Mouse (Mus musculus) cerebellum, adult (tissue): ENCODE measurements around the gene Luzp1.
A peak's percentile ranks its signal among the peaks of the same experiment; 100 is the strongest.

Experiments
- ATAC-seq: cut with Nextera tagmentation; 2 replicates; pipeline ENCODE4 v1.9.2; 2017; ENCODE audit warnings: mild to moderate bottlenecking, moderate library complexity, mixed read lengths; ENCODE audit not compliant: insufficient number of reproducible peaks, low FRiP score, low TSS enrichment

Gene Luzp1

DNA sequence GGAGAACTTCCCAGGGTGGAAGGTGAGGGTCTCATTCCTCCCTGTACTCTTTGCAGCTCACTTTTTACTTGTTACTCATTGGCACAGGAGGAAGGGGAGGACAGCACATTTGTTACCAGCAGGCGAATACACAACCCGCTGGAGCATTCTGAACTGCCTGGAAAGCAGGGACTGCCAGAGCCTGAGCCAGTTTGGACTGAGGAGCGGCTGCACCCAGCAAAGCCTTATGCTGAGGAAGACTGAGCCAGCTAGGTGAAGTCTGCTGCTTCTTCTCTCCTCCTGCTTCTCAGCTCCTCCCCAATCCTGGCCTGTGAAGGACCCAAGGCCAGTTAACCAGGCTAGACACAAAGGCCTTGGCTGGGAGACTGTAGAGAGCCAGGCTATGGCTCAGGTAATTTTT, 75.6 kb downstream of the Luzp1 start:
- peak; percentile 61; the same call in 1 of the 2 replicates for ATAC-seq

DNA sequence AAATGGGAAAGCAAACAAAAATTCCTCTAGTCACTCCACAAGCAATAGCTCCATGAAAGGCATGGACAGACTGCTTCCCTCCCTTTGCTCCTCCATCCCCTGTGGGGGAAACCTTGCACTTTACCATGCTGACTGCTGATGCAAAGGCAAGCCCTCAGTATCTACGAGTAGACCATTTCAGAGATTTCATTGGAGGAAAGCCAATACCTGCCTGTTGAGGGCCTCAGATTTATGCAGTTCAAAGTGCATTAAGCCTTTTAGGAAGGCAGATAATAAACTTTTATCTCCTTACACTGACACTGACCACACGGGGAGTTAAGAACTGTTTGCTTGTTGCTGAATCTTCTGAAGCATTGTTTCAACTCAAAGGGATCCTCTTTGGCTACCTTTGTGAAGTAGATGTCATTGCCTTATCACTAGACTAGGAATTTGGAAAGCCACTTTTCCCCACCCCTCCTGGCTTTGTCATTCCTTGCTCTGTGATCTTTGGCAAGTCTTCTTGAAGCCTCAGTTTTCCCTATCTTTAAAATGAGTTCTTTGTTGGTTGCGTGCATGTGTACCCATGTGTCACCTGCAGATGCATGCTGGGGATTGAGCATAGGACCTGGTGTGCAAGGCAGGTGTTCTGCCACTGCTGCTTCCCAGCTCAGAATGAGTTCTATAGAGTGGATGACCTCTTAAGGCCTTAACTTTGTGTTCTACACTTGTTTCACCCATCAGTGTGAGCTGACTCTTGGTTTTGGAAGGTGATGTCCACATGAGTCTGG, 76.9 kb downstream of the Luzp1 start:
- ATAC-seq: no peak

DNA sequence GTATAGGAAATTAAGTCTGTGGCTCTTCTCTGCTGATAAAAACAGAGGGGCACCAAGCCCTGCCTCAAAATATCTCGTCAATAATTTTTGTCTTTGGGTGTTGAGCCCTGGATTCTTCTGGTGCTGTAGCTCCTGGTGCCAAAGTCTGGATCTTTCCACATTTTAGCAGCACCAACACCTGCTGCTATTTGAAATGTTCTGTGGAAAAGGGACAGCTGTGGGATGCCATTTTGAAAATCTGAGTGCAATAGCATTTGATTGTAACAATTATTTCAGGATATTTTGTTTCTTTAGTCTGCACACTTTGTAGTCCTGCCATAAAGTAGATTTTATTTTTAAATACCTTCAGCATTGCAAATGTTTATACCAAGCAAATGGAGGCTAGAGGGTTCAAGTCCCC, 78.2 kb downstream of the Luzp1 start:
- no peak for ATAC-seq

DNA sequence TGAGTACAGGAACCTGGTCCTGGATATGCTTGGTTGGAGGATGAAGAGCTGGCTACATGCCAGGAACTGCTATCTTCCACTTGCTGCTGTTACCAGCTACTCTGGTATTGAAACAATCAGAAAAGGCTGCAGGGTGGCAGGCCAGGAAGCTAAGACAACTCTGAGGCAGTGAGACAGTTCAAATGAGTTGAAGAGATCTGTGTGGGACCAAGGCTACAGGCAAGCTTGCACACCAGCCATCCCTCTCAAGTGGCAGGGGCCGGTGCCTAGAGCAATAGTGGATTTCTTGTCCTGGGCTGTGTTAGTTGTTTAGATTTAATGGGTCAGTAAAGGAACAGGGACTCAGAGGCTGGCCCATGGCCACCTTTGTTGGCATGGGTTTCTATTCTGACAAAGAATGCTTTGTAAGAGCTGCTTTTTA, 78.8 kb downstream of the Luzp1 start:
- no peak for ATAC-seq

DNA sequence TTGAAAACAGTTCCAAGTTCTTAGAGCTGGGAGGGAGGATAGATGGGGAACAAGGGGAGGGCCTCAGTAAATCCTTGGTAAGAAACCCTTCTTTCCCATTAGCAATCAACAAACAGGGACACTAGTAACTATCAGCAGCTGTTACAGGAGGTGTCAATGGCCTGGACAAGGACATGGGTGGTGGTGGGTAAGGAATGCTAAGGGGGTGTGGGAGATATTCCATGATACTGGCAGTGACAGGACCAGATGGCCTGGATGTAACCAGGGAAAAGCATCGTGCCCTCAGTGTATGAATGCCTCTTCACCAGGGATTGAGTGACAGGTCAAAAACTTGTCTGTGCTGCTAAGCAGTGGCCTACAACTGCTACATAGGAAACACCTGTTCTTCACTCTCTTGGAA, 83.5 kb downstream of the Luzp1 start:
- no peak for ATAC-seq

DNA sequence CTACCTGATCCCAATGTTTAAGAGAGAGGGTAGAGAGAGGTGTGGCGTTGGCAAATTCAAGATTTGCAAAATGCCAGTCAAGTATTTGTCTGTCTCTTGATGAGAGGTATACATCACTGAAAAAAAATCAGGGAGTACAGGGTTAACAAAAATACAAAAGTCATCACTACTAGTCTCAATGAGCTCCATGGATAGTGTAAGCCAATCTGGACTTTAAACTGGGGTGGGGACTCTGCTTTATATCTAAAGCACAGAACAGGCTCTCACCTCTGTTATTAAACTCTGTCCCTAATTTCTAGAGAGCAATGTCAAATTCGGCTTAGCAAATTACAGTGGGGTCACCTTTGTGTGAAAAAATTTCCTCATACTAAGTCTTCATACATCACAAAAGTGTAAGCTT, 88.1 kb downstream of the Luzp1 start:
- ATAC-seq: no peak

DNA sequence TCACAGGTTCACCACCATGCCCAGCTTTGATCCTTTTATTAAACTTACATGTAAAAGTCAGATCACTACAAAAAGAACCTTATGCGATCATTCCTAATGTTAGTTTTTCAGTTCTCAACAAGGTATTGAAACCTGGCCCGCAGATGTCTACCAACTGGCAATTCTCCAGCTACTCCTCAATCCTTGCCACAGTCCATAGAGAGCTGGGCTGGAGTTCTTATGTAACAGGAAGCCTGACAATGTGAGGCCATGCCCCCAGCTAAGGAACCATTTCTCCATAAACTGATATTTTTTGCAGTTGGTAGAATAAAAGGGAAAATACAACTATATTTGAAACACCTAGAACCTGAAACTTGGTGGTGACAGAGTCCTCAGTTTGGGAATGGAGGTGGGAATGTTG, 90.1 kb downstream of the Luzp1 start:
- ATAC-seq: no peak

DNA sequence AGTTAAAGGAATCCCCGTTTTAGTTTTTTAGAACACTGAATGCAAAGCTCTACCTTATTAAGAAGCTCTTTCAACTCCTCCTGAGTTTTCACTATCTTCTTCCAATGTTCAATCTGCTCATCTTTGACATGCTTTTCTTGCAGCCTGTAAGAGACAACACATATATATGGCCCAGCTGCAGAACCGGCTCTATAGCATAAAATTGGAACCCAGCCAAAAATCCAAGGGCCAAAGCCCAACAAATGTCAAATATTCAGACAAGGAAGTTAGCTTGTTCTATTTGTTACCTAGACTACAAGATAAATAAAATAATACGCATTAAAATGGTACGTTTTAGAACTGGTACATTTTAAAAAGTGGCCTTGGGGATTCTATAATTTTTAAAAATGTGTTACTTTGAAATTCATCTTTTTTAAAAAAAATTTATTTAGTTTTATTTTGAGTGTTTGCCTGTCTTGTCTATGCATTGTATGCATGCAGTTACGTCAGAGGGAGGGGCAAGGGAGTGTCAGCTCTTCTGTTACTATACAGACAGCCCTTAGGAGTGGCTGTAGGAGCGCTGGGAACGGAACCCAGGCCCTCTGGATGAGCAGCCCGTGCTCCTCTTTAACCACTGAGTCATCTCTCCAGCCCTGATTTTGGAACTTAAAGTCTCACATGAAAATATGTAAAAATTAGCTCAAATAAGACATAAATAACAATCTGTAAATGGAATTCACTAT, 90.9 kb downstream of the Luzp1 start:
- ATAC-seq: no peak

DNA sequence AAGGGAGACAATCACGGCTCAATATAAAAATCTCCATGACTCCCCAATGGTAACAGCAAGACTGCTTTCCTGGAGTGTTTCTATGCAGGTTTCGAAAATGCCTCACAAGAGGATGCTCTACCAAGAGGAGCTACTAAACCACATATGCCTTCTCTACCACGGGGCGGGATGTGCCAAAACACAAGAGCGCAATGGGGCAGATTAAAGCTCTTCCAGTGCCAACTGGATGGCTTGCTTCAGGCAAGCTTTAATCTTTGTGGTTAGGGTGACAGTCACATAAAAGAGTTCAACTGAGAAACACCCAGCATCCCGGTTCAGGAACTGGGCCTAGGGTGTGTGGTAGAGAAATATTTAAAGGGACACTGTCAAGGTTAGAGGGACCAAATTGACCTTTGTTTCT, 93.2 kb downstream of the Luzp1 start:
- ATAC-seq: no peak

DNA sequence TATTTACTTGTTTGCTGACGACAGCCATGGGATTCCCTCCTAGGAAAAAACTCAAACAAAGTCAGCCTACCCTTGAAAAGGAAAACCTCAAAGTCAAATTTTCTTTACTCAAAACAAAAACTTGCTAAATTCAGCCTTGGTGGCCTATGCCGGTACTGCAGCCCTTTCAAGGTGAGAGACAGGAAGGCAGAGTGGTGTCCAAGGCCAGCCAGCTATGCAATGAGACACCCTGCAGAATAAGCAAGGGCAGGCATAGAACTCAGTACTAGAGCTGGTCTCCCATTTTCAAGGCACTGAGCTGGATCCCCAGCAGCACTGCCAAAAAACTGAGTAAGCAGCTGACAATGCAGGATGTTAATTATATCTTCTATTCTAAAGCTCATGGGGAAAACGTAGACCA, 99.1 kb downstream of the Luzp1 start:
- no peak for ATAC-seq

DNA sequence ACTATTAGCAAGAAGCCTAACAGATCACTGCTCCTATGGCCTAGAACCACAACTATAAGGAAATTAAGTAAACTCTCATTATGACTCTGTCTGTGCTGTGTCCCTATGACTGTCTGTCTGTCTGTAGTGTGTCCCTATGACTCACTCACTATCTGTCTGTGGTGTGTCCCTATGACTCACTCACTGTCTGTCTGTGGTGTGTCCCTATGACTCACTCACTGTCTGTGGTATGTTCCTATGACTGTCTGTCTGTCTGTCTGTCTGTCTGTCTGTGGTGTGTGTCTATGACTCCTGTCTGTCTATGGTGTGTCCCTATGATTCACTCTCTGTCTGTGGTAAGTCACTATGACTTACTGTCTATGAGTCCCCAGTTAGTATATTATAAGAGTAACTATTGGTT, 100.4 kb downstream of the Luzp1 start:
- no peak for ATAC-seq

DNA sequence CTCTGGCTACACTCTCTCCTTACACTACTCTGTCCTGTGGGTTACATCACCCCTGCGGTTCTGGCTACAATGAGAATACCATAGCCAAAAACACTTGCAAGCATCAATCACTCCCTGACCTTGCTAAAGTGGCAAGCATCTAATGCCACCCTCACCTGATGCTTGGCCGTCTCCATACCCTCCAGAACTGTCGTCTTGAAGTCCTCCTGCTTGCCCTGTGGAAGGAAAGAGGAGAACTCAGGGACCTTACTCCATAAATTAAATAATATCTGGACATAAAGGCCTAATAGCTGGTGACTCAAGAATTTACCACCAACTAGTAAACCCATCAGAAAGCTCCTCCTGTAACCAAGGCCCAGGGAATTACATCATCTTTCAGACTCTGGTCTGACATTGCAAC, 112.3 kb downstream of the Luzp1 start:
- no peak for ATAC-seq

DNA sequence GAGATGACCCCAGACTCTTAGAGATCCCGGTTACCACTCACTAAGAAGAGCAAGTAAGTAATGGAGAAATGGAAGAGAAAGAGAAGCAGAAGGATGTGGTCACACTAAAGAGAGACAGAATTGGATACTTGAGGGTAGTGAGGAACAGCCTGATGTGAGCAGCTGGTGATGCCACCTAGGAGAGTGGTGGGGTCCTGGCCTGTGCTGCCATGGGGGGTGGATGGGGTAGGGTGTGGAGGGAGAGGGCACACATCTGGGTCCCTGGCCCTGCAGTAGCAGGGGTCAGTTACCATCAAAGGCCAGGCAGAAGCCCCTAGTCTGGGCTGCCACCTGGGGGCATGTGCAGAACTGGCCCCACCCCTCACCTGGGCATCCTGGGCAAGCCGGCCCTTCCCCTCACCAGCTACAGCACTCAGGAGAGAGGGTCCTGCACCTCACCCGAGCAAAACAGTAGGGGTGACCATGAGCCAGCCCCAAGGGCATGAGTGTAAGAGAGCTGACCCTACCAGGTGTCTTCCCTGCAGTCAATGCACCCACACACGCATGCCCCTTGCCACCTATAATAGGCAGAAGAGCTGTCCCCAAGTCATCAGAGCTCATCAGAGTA, 117.8 kb downstream of the Luzp1 start:
- no peak for ATAC-seq

DNA sequence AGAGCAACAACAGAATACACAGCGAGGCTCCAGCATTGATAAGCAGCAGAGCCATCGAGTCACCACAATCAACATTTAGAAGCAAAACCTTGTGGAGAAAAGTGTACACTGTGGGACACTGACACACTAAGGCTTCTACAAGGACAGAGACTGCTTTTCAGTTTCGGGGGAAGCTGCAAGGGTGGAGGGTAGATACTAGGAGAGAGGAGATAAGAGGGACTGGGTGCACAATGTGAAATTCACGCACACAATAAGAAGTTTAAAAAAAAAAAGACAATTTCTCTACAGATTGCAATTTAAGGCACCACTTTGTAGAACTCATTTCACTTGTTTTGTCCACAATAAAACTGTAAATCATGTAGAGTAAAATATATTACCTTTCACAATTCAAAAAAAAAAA, 118.4 kb downstream of the Luzp1 start:
- no peak for ATAC-seq

DNA sequence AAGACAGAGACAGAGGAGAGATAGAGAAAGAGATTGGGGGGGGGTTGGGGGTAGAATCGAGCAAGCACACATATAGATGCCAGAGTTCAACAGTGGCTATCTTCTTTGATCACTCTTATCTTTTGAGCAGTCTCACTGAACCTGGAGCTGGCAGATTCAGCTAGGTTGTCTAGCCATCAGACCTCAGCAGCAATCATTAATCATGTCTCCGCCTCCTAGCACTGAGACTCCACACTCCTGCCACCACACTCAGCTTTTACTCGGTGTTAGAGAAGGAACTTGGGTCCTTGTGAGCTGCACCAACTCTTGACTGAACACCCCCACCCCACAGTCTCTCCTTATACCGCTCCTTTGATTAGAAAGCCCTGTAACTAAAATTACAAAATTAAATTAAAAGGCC, 122.5 kb downstream of the Luzp1 start:
- no peak for ATAC-seq

DNA sequence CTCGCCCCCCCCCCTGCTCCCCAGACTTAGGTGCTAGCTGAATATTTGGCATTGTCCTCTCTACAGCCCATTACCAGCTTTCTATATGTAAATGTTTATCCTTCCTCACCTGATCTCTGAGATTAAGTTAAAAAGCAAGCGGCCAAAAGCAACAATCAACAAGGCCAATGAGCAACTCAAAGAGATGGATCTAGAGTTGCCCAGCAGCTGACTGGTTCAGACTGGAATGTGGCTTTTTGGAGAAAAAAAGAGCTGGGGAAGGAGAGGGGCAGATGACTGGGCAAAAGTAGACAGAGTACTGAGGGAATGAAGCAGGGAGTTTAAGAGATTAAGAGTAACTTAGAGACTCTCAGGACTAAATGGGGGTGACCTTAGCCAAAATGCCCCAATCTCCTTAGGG, 124.4 kb downstream of the Luzp1 start:
- no peak for ATAC-seq

DNA sequence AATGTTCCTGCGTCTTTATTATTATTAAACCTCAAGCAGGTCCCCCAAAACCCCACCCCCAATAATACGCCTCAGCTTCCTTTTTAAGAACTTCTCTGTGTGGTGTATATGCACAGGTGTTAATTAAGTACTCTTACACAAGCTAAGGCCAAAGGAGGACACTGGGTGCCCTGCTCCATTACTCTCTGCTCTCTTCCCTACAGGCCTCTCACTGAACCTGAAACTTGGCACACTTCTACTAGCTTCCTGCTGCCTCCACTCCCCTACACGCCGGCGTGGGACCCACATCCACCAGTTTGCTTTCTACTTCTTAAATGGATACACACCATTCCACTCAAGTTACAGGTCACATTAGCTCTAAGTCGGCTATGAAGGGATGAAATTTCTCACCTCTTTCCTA, 125.7 kb downstream of the Luzp1 start:
- no peak for ATAC-seq

DNA sequence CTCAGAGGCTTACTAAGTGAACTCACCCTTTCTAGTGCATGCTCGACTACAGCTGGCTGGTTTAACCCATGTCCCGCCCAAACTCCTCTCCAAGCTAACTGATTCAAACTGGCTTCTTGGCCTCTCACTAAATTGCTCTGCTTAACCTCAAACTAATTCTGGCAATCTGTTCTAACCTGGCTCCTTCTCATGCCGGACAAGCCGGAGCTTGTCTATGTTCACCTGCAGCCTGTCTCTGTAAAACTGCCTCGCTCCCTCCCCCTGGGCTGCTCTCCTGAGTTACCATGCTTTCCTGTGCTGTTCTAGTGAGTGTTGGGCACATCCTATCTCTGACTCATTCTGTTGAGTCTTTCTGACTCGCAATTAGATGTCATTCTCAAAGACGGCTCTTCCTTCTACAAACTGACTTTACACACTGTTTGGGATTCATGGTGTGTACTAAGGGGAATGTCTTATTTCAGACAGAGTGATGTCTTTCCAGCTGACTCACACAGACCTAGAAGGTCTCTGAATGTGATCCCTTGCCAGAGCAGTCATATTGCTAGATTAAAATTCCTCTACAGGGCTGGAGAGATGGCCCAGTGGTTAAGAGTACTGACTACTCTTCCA, 128.8 kb downstream of the Luzp1 start:
- ATAC-seq: no peak

DNA sequence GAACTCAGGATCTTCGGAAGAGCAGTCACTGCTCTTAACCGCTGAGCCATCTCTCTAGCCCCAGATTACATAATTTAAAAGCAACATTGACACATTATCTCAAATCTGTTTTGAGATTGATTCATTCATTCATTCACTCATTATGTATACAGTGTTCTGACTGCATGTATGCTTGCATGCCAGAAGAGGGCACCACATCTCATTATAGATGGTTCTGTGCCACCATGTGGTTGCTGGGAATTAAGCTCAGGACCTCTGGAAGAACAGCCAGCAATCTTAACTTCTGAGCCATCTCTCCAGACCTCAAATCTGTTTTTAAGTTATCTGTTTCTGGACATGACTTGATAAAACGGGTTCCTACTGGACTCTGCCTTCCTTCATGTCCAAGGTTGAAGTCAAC, 130.3 kb downstream of the Luzp1 start:
- no peak for ATAC-seq

DNA sequence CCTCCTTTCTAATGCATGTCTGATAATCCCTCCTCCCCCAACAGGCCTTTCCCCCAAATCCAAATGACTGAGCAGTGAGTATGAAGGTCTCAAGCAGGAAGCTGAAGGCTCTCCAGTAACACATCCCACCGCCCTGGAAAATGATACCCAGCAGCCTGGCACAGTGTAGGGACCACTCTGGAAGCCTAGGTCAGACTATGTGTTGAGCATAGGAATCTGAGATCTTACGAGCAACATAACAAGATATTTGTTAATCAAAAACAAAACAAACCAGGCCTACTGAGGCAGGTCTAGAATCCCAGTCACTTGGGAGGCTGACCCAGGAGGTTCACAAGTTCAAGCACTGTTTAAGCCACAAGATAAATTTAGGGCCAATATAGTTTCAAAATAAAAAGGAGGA, 131.0 kb downstream of the Luzp1 start:
- no peak for ATAC-seq

DNA sequence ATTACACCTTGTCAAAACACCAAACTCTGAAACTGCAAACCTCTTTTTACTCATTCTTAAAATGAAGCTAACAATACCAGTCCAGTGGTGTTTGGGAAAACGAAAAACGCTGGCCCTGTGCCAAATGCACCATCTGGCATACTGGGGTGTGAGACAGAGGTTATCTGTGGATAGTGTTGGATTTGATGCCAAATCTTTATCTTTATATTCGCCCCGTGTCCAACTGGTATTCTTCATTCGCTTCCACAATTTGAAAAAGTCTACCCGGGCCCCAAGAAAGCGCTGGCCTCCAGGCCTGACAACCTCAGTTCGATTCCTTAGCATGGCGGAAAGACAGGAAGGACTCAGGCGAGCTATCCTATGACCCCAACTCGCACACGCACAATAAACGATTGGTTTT, 131.9 kb downstream of the Luzp1 start:
- ATAC-seq: no peak
